Mouse (Mus musculus): ENCODE results near the gene Tusc2. TPM values are rescaled to one million over a fixed set of nuclear protein-coding genes. Genes with fewer than 3 reads are reported as not detected.

Tusc2 gene
- polyA plus RNA-seq, 1 experiment, result 127 TPM

- Histone ChIP-seq H3K4me1 (ENCODE audit: control insufficient read depth, insufficient read depth, low read length) (no peaks in the 10 kb centered on the region; the same call in none of the 2 replicates), H3K27ac (ENCODE audit: insufficient read depth, low read length) (no peak overlapping the region), H3K4me3 (replicated peaks; ENCODE audit: insufficient read depth, low read depth, low read length) (no peak overlapping the region), H3K27me3 (ENCODE audit: control insufficient read depth, insufficient read depth, low read length) (no peaks in the 10 kb centered on the region)
- 7% methylated on average over 3 of the region's 3 CpGs for WGBS
- DNase-seq, result peak; percentile 72 to 83
- no peak for TF ChIP-seq POLR2A (IDR thresholded peaks at IDR 0.05; ENCODE audit: borderline replicate concordance, insufficient read depth, low read length)
- TF ChIP-seq CTCF (IDR thresholded peaks at IDR 0.05; ENCODE audit: borderline replicate concordance, insufficient read depth, low read depth, low read length), result peak; percentile 83
These were observed 17.5 kb upstream of the Tusc2 start for GRCm38 (mm10) chr9:107545602-107546001.

GRCm38 (mm10) chr9:107547026-107547425 lies 16.0 kb upstream of the Tusc2 start, which contains the start of gene Zmynd10:
Zmynd10 (plus strand) TSS chr9:107547298.
- Histone ChIP-seq H3K4me1 (ENCODE audit: control insufficient read depth, insufficient read depth, low read length) (no peaks in the 10 kb centered on the region; the same call in none of the 2 replicates), H3K4me3 (replicated peaks; ENCODE audit: insufficient read depth, low read depth, low read length) (no peak within 1 kb of the TSS), H3K27me3 (ENCODE audit: control insufficient read depth, insufficient read depth, low read length) (no peaks in the 10 kb centered on the region), H3K27ac (ENCODE audit: insufficient read depth, low read length) (no peak within 1 kb of the TSS)
- 14% methylated on average over 20 of the region's 20 CpGs for WGBS
- TF ChIP-seq POLR2A (IDR thresholded peaks at IDR 0.05; ENCODE audit: borderline replicate concordance, insufficient read depth, low read length), result no peak
- no peak for TF ChIP-seq CTCF (IDR thresholded peaks at IDR 0.05; ENCODE audit: borderline replicate concordance, insufficient read depth, low read depth, low read length)
- DNase-seq, result peak in 1 of 2 experiments; percentile 46

GRCm38 (mm10) chr9:107547957-107548356 lies 15.1 kb upstream of the Tusc2 start:
- Histone ChIP-seq H3K4me1 (ENCODE audit: control insufficient read depth, insufficient read depth, low read length) (no peaks in the 10 kb centered on the region; the same call in none of the 2 replicates), H3K27ac (ENCODE audit: insufficient read depth, low read length) (no peak overlapping the region), H3K27me3 (ENCODE audit: control insufficient read depth, insufficient read depth, low read length) (no peaks in the 10 kb centered on the region), H3K4me3 (replicated peaks; ENCODE audit: insufficient read depth, low read depth, low read length) (no peak overlapping the region)
- no peak for TF ChIP-seq CTCF (IDR thresholded peaks at IDR 0.05; ENCODE audit: borderline replicate concordance, insufficient read depth, low read depth, low read length)
- TF ChIP-seq POLR2A (IDR thresholded peaks at IDR 0.05; ENCODE audit: borderline replicate concordance, insufficient read depth, low read length), result no peak
- DNase-seq, result no peak
- WGBS, result 84% methylated on average over 5 of the region's 5 CpGs

- DNase-seq, result no peak
- TF ChIP-seq POLR2A (IDR thresholded peaks at IDR 0.05; ENCODE audit: borderline replicate concordance, insufficient read depth, low read length), result no peak
- Histone ChIP-seq H3K4me1 (ENCODE audit: control insufficient read depth, insufficient read depth, low read length) (no peaks in the 10 kb centered on the region; the same call in 1 of the 2 replicates), H3K4me3 (replicated peaks; ENCODE audit: insufficient read depth, low read depth, low read length) (no peak overlapping the region), H3K27me3 (ENCODE audit: control insufficient read depth, insufficient read depth, low read length) (no peaks in the 10 kb centered on the region), H3K27ac (ENCODE audit: insufficient read depth, low read length) (no peak overlapping the region)
- WGBS, result 92% methylated on average over 10 of the region's 10 CpGs
These were observed 14.2 kb upstream of the Tusc2 start for GRCm38 (mm10) chr9:107548820-107549219.

GRCm38 (mm10) chr9:107549297-107550074 lies 13.6 kb upstream of the Tusc2 start:
- Histone ChIP-seq H3K4me1 (ENCODE audit: control insufficient read depth, insufficient read depth, low read length) (no peaks in the 10 kb centered on the region; the same call in 1 of the 2 replicates), H3K27me3 (ENCODE audit: control insufficient read depth, insufficient read depth, low read length) (no peaks in the 10 kb centered on the region), H3K4me3 (replicated peaks; ENCODE audit: insufficient read depth, low read depth, low read length) (no peak overlapping the region), H3K27ac (ENCODE audit: insufficient read depth, low read length) (no peak overlapping the region)
- no peak for DNase-seq
- no peak for TF ChIP-seq POLR2A (IDR thresholded peaks at IDR 0.05; ENCODE audit: borderline replicate concordance, insufficient read depth, low read length)
- TF ChIP-seq CTCF (IDR thresholded peaks at IDR 0.05; ENCODE audit: borderline replicate concordance, insufficient read depth, low read depth, low read length), result no peak
- WGBS, result 86% methylated on average over 20 of the region's 20 CpGs

GRCm38 (mm10) chr9:107550491-107551116 lies 12.5 kb upstream of the Tusc2 start:
- WGBS, result 69% methylated on average over 23 of the region's 23 CpGs
- TF ChIP-seq CTCF (IDR thresholded peaks at IDR 0.05; ENCODE audit: borderline replicate concordance, insufficient read depth, low read depth, low read length), result no peak
- no peak for TF ChIP-seq POLR2A (IDR thresholded peaks at IDR 0.05; ENCODE audit: borderline replicate concordance, insufficient read depth, low read length)
- Histone ChIP-seq H3K27ac (ENCODE audit: insufficient read depth, low read length) (no peak overlapping the region), H3K4me1 (ENCODE audit: control insufficient read depth, insufficient read depth, low read length) (no peaks in the 10 kb centered on the region; the same call in 1 of the 2 replicates), H3K27me3 (ENCODE audit: control insufficient read depth, insufficient read depth, low read length) (no peaks in the 10 kb centered on the region), H3K4me3 (replicated peaks; ENCODE audit: insufficient read depth, low read depth, low read length) (no peak overlapping the region)
- no peak for DNase-seq

- TF ChIP-seq CTCF (IDR thresholded peaks at IDR 0.05; ENCODE audit: borderline replicate concordance, insufficient read depth, low read depth, low read length) (no peak), POLR2A (IDR thresholded peaks at IDR 0.05; ENCODE audit: borderline replicate concordance, insufficient read depth, low read length) (no peak)
- peak within 1 kb of the TSS; percentile 0 for H3K4me3 ChIP-seq (replicated peaks; ENCODE audit: insufficient read depth, low read depth, low read length)
- H3K4me1 ChIP-seq (ENCODE audit: control insufficient read depth, insufficient read depth, low read length), result no peaks in the 10 kb centered on the region
- no peak within 1 kb of the TSS for H3K27ac ChIP-seq (ENCODE audit: insufficient read depth, low read length)
- H3K27me3 ChIP-seq (ENCODE audit: control insufficient read depth, insufficient read depth, low read length), result no peaks in the 10 kb centered on the region
- DNase-seq, result peak; percentile 44 to 55
- WGBS, result 11% methylated on average over 63 of the region's 63 CpGs
These were observed 11.8 kb upstream of the Tusc2 start, which contains the start of gene Rassf1 for GRCm38 (mm10) chr9:107551117-107551889. Rassf1 (plus strand) TSS chr9:107551555.

Measured in cerebellum, adult 2 months (tissue).